Mouse (Mus musculus) spleen, postnatal 10 days (tissue): ENCODE results near the gene Gls2.
A peak's percentile ranks its signal among the peaks of the same experiment; 100 is the strongest.

ENCODE experiments used
- DNase-seq, 2 experiments: peaks; one replicate each; pipeline ENCODE4 v3.0.0; 2021 to 2022; ENCODE audit warnings: low spot score in 2 of 2

Gls2 gene

DNA sequence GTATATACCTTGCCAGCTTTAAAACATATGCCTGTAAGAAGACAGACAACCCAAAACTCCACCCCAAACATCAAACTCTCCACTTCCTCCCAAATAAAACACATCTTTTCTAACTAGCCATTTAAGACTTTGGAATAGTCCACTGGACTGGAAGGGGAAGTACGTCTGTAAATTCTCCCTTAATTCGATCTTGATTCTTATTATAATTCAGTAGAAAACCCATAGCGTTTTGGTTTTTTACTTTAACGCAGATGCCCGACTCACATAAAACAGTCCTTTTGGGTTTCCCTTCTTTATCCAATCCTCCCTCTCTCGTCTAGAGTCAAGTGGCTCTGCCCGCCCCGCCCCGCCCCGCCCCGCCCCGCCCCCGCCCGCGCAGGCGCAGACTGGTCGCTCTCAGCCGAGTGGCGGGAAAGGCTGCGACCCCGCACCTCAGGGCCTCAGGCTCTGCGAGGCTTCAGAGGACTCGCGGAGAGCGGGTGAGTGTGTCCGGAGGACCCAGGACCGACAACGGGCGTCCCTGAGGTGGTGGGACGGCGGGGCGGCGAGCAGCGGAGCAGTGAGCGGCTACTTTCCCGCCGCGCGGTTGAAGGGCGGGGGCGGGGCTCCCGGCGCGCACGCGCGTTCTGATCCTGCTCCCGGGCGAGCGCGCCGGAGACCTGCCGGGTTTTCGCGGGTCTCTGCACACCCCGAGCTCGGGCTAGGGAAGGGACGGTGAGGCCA, 37.6 kb downstream of the Gls2 start, which contains the start of gene Timeless:
Gene Timeless (plus strand): TSS at position 369 of the 723 bp plus-strand sequence.
- DNase-seq = peak; percentile 93 to 99

DNA sequence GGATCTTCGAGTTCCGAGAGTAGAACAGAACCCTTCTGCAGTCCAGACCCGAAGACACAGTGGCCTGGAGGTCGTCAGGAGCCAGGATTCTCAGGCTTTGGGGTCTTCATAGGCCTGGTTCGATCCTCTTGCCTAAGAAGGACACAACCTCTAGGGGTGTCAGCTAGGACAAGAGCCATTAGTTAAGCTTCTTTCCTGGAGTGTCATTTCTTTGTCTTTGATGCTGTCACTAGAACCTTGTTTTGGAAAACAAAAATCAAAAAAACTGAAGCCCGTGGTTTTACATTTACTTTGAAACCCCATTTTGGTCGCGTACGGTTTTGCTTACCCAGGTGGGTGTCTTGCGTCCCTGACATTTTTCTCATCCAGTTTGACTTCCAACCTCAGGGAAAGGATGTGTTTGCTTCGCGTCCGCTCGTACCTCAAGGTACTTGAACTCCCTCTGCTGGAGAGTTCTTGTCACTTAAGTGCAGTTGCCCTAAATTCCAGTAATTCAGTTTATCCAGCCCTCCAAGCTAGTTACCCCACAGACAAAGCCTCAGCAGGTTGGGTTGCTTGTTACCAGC, 38.2 kb downstream of the Gls2 start:
- peak; percentile 60 to 67 for DNase-seq

DNA sequence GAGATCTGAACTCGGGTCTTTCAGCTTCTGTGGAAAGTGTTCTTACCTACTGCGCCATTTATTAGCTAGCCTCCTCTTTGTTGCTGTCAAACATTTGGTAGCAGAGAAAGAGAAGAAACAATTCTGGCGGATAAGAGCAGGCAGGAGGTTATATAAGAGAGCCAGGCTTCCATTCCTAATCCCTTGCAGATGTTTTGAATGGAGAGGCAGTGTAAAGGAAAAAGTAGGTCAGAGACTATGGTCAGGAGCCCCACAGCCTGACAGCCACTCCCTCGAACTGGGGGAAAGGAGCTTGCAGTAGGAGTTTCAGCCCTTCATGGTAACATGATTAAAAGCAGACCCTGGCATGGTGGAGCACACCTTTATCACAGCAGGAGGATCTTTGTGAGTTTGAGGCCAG, 42.1 kb downstream of the Gls2 start:
- DNase-seq = no peak

DNA sequence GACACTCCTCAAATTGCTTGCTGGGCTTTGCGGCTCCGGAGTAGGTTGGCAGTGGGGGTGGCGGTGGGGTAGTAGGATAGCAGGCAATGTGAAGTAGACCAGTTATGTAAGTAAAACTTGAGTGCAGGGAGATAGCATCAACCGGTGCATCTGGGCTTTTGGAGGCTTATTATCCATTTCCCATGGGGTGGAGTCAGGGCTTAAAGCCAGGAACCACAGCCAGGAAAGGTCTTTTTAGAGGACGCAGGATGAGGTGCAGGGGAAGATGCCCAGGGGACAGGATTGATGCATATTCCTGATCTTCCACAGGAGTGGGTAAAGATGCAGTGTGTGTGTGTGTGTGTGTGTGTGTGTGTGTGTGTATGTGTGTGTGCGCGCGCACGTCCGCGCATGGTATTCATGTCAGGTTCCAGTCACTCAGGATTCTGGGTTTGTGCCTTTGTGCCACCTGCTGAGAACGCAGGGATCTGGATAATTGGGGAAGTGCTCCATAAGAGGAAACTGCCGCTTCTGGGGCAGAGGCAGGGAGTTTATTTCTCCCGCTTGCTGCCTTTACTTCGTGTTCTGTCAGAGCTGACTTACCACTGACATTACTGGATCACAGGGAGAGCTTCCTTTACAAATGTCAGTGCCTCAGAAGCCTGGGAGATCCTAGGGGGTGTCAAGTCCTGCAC, 43.7 kb downstream of the Gls2 start:
- no peak for DNase-seq

DNA sequence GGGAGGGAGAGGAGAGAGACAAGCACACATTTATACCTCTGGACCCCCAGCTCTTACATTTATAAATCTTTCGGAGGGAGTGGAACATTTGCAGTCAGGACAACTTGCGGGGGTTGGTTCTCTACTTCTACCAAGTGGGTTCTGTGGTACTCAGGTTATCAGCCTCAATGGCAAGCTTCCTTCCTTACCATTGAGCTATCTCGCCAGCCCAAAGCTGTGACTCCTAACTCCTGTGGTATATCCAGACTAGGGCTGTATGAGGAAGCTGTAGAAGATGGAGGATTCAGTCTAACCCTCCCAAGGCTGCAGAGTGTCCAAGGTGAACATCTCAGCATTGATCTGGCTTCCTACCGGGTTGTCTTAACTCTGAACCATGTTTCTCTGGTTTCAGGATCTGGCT, 44.9 kb downstream of the Gls2 start:
- DNase-seq = no peak

DNA sequence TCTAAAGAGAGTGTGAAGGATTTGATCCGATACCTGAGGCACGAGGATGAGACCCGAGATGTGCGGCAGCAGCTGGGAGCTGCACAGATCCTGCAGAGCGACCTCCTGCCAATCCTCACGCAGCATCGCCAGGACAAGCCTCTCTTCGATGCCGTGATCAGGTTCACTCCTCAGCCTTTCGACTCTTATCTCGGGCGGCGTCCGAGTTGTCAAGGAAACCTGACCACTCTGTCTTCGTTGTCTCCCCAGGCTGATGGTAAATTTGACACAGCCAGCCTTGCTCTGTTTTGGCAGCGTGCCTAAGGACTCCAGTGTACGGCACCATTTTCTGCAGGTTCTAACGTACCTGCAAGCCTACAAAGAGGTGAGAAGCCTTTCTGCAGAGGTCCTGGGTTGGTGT, 45.9 kb downstream of the Gls2 start:
- no peak for DNase-seq

DNA sequence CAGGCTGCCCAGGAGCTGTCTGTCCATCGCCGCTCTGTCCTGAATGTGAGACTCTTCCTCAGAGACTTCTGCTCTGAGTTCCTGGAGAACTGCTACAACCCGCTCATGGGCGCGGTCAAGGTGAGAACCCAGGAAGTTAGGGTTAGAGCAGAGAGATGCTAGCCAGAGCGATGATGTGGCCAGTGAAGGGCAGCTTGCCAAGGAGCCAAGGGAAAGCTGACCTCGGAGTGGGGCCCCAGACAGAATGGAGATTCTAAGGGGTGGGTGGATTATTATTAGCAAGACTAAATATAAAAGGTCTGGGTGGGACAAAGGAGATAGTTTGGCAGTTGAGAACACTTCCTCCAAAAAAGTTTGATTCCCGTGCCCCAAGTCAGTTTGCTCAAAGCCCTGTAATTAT, 49.0 kb downstream of the Gls2 start:
- no peak for DNase-seq

DNA sequence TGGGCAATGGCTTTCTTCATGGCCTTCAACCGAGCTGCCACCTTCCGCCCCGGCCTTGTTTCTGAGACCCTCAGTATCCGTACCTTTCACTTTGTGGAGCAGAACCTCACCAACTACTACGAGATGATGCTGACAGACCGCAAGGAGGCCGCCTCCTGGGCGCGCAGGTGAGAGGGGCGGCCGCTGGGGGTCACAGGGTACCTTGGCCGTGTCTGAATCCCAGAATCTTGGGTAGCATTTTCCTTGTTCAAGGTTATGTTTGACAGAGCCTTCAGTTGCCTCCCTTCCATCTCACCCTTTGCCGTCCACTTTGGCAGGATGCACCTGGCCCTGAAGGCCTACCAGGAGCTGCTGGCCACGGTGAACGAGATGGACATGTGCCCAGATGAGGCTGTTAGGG, 49.9 kb downstream of the Gls2 start:
- DNase-seq = no peak

DNA sequence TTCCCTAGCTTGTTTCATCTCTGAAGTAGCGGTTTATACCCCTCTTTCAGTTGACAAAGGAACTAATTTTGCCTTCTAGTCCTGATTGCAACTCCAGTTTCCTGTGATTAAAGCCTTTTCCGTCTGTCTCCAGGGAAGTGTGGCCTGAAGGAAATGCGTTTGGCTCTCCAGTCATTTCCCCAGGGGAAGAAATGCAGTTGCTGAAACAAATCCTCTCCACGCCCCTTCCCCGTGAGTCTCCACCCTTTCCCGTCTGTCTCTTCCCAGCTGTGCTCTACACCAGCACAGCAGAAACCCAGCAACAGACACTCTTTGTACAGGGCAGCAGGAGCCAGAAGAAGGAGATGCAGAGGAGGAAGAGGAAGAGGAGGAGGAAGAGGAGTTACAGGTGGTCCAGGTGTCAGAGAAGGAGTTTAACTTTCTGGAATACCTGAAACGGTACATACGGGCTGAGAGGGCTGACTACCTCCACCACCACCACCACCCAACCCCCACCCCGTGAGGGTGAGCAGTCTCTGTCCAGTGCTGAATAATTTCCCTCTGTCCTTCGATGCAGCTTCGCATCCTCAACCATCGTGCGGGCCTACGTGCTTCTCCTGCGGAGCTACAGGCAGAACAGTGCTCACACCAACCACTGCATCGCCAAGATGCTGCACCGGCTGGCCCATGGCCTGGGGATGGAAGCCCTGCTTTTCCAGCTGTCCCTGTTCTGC, 52.9 kb downstream of the Gls2 start:
- no peak for DNase-seq

DNA sequence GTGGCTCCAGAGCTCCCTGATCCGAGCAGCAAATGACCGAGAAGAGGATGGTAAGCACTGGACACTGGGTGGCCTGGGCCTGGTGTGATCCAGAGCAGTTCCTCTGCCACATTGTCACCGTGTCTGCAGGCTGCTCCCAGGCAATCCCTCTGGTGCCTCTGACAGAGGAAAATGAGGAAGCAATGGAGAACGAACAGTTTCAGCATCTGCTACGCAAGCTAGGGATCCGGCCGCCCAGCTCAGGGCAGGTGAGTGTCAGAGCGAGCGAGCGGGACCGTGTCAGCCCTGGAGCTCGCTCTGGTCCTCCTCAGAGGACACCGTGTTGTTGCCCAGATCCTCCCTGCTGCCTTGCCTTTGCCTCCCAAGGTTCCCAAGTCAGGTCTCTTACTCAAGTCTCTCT, 56.3 kb downstream of the Gls2 start:
- no peak for DNase-seq

DNA sequence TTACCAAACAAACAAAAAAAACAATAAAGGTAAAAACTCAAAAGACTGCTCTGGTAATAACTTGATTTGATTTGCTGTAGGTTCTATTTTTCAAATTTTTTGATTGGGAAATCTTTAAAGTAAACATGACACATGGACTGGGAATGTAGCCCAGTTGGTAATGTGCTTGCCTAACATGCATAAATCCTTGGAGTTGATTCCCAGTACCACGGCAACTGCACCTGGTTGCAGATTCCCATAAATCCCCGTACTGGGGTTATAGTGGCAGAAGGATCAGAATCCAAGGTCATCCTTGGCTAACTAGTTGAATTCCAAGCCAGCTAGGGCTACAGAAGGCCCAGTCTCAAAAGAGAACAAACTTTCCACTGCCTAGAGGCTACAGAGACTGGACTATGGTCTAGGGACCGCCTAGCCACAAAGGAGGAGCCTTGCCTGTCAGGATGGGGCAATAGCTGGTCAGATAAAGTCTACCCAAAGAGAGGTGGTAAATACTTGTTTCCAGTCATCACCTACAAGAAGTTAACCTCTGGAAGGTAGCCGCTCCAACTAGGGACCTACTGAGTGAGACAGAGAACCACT, 59.5 kb downstream of the Gls2 start, which contains the start of gene Apon:
Gene Apon (plus strand): TSS at position 420 of the 579 bp plus-strand sequence.
- no peak for DNase-seq

DNA sequence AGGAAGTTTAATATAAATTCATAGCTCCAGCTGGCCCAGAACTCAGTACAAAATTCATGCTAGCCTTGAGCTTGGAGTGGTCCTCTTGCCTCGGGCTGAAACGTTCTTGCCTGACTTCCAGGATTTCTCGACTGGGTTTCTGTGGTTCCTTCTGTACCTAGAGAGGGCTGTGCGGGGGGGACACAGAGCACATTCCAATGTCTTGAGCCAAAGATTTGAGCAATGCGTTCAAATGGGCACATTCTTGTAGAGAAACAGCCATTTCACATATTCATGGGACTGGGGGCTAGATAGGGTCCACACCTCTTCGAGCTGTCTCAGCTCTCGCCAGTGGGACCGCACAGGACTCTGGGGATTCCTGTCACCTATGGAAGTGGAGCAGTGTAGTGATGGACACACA, 61.7 kb downstream of the Gls2 start:
- no peak for DNase-seq

DNA sequence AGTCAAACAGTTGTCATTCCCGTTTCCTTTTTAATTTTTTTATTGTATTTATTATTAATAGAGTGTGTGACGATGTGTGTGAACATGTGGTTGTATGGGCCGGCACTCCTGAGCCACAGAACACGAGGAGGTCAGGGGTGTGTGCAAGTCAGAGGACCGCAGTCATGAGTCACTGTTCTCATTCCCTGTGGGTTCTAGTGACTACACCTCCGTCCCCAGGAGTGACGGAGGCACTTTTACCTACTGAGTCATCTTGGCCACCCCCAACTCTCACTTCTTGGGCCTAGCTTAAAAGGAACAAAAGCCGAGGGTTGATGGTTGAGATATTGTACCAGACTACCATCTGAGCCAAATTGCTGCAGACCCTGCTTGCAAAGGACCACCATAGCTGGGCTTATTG, 62.1 kb downstream of the Gls2 start:
- DNase-seq = no peak

DNA sequence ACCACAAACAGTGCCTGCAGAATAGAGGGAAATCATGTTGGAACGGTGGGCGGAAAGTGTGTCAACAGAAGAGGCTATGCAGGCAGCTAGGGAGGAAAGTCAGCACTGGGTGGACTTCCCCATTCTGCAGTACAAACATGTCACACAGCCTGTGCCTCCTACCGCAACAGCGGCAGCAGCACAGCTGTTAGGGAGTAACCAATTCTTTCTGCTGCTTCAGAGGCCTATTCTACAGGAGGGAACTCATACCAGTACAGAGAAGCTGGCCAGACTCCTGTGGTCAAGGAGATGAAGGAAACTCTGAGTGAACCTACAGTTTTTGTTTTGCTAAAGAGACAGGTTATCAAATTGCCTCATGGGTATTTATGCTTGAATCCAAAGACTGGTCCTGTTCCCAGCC, 64.7 kb downstream of the Gls2 start:
- peak in 1 of 2 experiments; percentile 52 for DNase-seq
